Mouse (Mus musculus): ENCODE measurements around the gene Slc43a3.
"Not testable (repeated sequence)": the region's sequence is repeated elsewhere in the genome, so short reads cannot be mapped to it uniquely, and the experiment has no call there.

The Slc43a3 gene

DNA sequence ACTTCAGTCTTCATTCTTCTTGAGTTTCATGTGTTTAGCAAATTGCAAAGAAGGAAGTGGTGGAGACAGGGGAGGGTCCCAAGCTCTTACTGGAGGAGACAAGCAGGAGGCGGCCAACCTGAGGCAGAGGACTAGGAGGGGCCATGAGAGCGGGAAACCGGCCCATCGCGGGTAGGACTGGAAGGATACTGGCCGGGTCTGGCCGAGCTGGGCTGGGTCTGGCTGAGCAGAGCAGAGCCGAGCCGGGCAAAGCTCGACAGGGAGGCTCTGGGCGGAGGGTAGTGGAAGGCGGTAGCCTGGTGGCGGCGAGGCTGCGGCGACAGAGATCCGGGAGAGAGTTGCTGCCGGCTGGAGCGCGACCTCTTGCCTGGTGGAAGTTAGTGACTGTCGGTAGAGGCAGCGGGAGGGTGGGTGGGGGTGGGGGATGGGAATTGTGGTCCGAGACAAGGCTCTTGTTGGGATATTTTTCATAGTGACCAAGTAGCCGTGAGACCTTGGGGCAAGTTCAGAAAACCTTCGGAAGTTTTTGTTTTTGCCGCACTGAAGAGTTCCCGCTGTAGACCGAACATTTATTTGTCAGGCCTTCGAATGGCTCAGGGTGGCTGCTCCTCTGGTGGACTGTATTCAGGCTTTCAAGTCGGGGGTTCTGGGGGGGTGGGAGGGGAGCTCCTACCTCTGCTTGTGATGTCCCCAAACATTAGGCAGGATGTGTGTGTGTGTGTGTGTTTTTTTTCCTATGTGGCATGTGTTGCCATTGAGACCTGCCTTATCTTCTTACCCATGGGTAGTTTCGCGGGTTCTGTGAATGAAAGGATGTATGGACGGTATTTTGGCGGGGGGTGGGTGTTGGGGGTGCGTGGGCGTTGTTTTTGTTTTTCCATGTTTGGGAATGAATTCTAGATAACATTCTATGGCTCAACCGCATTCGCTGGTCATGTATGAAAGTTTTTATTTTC is at the start of gene Slc43a3:
Gene Slc43a3, plus strand, starts transcription at position 106 of the 956 bp plus-strand sequence.
- DNase-seq = peak; percentile 61 to 65

DNA sequence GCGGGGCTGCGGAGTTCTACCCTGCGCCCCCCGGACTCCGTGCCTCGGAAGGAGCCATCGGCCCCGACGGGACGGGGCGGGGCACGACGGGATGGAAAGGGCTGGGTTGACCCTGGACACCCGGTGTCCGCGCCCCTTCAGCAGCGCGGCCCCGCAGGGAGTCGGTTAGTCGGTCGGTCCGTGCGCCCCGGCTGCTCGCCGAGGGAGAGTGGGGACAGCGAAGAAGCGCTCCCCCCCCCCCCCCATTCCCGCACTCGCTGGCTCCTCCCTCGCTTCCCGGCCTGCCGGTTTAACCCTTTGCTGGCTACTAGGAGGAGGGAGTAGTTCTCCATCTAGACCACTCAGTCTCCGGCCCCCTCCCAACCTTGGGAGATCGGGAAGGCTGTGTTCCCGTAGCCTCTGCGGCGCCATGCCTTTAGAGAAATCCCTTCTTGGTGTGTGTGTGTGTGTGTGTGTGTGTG is 49.5 kb upstream of the Slc43a3 start:
- no peak for DNase-seq

DNA sequence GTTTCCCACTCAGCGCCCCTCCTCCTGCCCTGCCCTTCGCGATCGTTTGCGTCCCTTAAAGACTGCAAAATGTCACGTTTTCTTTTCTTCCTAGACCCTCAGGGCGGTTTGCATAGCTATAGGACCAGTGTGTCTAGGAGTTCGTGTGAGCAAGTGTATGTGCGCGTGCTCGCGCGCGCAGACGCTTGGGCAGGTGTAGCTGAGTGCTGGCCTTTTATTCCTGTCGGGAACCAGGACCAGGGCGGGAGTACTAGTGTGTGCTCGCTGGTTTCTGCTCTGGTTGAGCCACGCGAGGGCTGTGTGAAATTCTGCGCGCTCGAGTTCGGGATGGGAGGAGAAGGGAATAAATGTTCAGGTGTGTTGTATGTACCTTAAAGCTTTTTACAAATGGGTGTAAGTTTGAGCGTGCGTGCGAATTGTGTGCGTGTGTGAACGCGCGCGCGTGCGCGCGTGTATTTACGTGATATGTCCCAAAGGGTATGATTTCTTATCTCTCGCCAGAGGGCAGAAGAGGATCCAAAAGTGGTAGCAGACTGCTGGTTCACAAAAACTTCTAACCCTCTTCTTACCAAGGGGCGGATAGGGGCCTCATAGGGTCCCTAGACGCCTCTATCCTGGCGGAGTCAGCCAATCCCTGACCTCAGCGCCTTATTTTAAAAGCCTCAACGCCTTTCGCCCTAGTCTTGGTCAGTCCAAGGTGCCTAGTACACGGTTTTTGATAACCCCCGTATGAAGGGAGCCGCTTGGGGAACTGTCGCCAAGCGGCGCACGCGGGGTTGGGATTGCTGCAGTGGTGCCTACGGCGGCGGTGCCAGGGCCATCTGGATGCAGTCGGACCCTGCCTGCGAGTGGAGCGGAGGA is 48.7 kb upstream of the Slc43a3 start:
- peak; percentile 75 to 77 for DNase-seq

DNA sequence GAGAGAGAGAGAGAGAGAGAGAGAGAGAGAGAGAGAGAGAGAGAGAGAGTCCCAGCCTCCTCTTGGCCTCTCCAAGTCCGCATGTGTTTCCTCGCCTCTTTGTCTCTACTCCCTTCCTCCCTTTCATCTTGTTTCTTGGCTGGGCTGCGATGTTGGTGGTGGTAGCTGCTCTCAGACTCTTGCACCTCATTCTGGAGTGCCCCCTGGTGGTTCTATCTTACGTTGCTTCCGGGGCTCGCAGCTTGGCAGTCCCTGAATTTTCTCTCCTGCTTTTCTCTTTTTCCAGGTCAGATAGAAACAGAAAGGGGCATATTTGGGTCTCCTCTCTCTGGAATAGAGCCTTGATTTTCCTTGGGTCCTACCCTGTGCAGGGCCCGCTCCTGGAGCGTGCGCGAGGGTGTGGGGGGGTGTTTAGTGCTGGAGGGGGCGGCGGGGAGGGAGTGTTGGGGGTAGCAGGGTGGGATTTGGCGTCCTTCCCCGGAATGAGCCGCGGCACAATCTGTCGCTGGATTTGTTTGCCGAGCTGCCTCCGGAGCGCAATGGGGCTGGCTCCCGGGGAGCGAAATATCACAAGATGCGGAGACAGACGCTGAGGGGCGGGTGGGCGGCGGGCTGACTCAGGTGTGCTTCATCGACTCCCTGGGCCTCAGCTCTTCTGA is 47.6 kb upstream of the Slc43a3 start:
- peak; percentile 82 to 83 for DNase-seq

DNA sequence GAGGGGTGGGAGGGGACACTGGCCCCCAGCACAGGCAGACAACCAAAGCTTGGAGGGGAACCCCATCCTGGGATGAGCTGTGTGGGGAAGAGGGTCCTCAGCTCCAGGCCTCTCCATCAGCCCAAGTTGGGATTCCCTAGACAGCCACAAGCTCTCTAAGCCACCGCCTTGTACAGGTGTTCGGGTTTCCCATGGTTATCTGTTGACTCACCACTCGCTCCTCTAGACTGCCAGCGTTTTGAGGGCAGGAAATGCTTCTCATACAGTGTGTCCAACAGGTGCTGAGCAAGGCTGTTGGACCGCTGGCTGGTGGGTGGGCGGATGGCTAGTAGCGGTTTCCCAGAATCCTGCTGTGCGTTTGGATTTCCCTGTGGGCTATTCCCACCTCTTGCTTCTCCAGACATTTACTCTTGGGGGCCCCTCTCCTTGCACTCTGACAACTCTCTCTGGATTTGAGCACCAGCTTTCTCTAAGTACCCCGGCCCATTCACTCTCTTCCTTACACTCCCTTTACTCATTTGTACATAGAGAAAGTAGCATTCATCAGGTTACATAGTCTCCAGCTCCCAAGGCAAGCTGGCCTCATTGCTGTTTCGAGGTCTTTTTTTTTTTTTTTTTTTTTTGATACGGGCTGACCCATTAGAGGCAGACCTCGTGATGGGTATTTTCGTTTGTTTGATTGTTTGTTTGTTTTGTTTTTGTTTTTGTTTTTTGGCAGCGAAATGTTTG is 46.9 kb upstream of the Slc43a3 start:
- DNase-seq = no peak

DNA sequence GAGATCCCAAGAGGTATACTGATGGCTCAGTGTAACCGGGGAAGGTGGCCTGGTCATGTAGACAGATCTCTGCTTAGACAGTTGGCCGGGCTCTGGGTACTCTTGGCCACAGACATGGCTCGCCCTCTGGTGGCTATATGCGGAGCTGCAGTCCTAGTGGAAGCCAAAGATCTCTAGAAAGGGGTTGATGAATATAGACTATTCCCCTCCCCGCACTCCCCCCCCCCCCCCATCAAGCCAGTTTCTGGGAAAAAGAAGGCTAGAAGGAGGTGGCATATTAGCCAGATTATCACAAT is 46.4 kb upstream of the Slc43a3 start:
- DNase-seq = peak; percentile 84 to 86

DNA sequence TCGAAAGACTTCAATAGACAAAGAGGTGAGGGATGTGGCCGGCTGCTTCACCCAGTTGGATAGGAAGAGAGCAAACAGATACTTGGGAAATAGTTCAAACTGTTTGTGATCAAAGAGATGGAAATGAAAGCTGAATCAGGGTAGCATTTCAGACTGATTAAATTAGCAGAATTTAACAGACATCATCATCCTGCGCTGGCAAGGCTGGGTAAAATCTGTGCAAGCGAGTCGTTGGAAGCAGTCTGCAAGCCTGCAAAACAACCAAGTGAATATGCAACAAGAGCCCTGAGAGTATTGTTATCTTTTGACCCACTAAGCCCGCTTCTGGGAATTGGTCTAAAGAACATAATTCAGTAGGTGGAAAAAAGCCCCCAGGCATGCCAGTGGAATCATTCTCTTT is 43.0 kb upstream of the Slc43a3 start:
- no peak for DNase-seq

DNA sequence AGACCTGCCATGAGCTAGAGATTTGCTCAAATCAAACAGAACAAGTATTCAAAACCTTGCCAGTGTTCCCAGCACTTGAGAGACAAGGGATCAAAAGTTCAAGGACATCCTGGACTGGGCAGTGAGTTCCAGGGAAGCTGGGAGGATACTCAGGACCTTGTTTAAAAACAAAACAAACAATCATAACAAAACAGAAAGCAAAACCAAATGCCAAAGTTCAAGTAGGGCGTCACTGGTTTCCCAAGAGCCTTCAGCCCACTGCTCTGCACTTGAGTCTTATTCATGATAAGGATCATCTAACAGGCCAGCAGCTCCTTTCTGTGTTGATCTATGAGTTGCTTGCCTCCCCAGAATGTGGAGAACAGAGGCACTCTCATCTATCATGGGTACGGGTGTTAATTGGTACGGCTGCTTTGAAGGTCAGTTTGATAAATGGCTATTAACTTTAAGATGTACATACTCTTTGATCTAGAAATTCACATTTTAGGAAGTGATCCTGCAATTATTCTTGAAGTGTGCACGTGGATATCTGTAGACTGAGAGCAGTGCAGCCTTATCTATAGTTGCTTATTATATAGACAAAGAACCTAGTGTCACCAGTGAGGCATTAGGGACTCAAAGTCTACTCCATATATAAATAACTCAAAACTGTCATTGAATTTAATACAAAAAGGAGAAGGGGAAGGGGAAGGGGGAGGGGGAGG is 40.7 kb upstream of the Slc43a3 start:
- DNase-seq = no peak

DNA sequence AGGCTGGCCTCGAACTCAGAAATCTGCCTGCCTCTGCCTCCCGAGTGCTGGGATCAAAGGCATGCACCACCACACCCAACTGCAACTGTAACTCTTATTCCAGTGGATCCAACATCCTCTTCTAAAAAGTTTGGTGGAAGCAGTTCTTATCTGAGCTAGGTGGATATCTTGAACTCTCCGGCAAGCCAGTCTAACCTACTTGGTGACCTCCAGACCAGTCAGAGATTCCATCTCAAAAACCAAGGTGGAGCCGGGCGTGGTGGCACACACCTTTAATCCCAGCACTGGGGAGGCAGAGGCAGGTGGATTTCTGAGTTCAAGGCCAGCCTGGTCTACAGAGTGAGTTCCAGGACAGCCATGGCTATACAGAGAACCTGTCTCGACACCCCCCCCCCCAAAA is 39.7 kb upstream of the Slc43a3 start:
- DNase-seq = not testable (repeated sequence)

DNA sequence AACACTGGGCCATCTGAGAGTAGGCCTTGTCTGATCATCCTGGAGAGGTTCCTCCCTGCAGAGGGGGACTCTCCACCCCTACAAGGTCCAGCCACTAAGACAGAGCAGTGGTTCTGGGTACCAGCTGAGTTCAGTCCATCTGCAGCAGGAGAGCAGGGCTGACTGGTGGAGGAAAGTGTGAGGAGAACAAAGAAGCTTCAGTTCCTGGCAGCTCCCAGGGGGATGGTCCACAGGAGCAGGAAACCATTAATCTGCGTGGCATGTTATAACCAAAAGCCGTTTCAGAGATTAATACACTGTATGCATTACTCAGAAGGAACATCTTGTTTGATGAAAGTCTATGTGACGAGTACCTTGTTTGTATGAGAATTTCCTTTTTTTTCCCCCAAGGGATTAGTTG is 23.7 kb upstream of the Slc43a3 start:
- DNase-seq = no peak

DNA sequence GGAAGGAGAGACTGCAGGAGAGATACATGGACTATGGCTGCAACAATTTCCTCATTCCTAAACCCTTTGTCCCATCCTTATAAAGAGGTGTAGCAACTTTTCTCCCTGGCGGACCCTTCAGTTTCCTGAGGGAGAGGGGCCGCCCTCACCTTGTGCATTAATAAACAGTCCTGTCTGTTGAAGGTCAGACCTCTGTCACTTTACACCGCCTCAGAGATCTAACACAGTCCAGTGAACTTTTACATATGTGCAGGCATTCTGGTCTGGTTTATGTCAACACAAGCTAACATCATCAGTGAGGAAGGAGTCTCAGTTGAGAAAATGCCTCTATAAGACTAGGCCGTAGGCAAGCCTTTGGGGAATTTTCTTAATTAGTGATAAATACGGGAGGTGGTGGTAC is 22.5 kb upstream of the Slc43a3 start:
- DNase-seq = no peak

DNA sequence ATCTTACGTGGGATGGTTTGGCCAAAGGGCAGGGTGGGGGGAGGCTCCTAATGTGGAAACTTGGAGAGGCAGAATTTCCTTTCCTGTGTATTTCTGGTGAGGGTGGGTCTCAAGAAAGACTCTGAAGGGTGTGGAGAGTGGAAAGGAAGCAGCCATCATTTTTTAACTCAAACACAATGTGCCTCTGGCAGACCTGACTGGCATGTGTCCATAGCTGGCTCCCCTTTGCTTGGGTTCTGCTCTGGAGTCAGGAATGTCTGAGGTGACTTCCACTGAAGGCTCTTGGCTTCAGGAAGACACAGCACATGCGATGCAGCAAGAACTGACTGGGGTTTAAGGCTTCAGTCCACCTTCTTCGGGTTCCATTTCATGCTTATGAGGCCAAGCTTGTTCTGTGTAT is 21.0 kb upstream of the Slc43a3 start:
- no peak for DNase-seq

DNA sequence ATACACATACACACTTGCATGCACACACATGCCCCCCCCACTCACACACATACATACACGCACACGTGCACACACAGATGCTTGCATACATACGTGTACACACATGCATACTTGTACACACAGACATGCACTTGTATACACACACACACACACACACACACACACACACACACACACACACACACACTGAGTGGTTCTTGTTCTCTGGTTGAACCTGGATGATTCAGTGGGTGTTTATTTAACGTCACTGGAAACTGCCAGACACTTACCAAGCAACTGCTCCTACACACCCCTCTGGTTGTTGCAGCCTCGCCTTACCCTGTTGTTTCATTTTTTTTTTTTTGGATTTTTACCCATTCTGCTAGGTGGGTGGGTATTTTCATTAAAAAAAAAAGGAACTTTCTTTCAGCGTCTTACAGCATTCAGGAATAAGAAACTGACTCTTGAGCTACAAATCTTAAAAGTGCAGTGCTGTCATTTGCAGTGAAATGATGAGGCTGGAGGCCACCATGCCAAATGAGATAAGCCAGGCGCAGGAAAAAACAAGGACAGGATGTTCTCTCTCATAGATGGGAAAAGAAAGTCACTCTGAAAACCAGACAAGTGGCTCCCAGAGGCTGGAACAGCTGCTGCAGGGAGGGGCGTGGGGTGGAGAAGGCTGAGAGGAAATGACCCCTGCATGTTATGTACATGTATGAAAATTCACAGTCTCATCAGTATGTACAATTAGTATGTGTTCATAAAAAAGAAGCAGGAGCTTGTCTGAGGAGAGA is 19.6 kb upstream of the Slc43a3 start:
- no peak for DNase-seq

DNA sequence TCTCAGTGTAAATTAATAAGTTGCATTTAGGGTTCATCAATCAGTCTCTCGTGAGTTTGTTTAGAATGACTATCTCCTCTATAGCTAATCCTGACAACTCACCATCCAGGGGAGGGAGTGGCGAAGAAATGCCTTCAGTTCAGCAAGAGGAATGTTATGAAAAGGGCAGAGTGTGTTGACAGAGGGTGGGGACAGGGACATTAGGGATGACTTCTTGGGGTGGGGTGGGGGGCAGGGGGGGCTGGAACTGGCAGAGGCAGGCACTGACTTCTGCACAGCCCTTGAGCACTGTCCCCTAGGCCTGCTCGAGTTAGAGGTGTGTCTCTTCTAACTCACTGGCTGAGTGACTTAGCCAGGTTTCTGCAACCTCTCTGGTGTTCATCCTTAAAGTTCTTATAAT is 18.2 kb upstream of the Slc43a3 start:
- no peak for DNase-seq

DNA sequence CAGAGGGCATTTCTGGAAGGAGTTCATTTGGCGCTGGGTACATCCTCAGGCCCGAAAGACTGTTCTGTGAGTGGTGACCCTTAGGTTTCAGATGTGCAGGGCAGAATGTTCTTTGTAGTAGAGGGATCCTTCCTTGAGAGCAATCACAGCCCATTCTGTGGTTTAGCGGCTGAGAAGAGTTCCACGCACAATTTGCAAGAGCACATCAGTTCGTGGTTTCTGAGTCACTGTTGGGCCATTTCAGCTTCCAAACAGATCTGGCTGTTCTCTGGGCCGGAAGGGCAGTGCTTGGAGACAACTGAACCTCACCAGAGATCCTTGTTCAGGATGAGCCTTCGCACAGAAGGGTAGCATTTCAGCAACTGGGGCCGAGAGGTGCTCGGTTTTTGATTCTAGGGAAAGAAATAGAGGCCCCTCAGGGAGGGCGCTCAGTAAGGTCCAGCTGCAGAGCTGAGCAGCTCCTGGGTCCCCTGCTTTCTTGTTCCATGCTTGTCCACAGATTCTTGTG is 16.7 kb upstream of the Slc43a3 start:
- DNase-seq = no peak

DNA sequence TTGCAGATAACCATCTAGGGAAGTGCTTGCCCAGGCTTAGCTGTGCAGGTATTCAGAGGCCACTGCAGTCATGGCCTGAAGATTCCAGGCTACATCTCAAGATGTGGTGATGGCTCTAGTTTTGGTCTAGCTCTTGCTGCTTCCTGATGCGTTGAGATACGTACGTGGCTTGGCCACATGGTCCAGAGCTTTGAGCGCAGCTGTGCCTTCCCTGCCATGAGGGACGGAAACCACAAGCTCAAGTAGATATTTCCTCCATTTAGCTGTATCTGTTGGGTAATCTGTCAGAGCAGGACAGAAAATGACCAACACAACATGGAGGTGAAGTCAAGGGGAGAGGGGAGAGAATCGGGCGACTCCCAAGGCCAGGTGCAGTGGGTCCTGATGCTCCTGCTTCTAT is 6.2 kb upstream of the Slc43a3 start:
- DNase-seq = peak; percentile 27 to 30

DNA sequence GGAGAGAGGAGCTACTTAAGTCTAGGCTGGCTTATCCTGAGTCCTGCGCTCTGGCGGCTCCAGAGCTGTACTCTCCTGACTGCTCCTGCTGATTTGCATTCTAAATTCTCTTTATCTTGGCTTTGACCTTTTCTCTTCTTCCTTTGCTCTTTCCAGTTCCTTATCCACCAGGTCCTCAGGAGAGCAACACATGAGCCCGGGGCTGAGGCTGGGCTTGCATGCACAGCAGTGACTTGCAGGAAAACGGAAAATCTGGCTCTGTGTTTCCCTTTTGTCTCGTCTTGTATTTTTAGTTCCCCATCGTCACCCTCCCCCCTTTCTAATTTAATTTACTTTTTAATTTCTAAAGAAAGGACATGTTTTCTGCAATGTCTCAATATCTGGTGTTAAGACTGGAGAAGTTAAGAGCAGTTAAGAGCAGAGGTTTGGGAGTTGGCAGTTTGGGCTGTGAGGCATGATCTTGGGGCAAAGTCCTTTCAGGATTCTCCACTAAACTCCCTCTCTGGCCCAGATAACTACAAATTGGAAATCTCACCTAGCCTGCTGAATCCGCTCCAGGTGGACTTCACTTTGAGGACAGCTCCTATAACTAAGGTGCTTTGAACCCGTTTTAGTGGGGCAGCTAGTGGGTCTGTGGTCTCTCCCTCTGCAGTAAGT is 2.3 kb upstream of the Slc43a3 start:
- DNase-seq = no peak

DNA sequence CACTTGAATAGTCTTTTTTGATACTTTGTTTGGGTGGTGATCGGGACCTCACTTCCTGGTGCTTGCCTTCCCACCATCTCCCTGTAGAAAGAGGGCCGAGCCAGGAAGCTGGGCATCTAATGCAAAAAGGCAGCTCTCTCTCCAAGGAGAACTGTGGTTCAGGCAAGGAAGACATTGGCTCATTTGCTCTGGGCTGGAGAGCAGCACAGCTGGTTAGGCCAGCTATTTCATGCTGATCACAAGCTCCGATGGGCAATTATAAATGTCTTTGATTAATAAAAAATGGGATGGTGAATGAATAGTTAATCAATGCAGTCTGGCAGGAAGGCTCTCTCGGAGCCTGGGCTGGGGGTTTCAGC is 1.8 kb upstream of the Slc43a3 start:
- DNase-seq = no peak

DNA sequence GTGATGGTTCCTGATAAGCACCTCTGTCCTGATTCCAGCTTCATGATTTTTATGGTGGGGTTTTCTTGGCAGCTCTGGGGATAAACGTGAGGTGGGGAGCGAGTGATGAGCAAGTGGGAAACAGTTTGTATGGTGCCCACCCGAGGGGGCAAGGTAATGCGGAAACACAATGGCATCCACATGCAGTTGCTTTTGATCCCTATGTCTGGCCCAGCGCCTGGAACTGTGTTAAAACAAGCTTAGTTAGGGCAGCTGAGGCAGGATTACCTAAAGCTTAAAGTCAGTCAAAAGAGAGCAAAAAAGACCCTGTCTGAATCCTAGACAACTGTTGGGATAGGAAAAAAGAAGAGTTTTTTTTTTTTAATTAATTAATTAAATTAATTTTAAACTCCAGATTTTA is 1.3 kb upstream of the Slc43a3 start:
- DNase-seq = no peak

DNA sequence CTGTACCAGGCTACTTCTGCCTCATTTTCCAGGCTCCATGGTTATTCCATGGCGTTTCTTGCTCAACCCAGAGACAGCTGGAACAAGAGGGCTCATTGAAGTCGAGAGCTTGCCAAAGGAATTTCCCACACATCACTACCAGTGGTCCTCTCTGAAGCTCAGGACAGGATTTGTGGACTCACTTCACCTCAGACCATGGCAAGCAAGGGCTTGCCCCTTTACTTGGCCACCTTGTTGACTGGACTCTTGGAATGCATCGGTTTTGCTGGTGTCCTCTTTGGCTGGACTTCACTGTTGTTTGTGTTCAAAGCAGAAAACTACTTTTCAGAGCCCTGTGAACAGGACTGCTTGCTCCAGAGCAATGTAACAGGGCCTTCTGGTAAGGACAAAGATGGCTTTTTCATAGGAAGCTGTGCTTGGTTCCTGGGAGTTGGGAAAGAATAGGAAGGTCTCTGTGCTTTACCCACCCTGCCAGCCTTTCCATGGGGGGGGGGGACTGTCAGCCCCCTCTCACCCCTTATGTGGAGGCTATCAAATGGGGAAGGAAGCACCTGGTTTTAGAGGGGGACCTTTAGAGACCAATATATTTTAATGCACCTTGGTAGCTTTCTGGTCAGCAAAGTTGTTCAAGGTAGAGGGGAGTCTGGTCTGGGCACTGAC is 1.2 kb downstream of the Slc43a3 start:
- DNase-seq = peak; percentile 10 to 20

Measured in B cell, adult 2 months (primary cell).